Mouse (Mus musculus) bone marrow macrophage, adult 2 months (primary cell): ENCODE measurements around the gene Ssbp3.

Source experiments
- CTCF ChIP-seq: IDR thresholded peaks from 2 replicates; pipeline ENCODE4 v1.5.1; 2012; ENCODE audit warnings: low read depth, mild to moderate bottlenecking, low read length, moderate library complexity
- POLR2A ChIP-seq: IDR thresholded peaks from 2 replicates; pipeline ENCODE4 v1.6.1; 2012; ENCODE audit warnings: mild to moderate bottlenecking, low read depth, low read length, borderline replicate concordance

GRCm38 (mm10) chr4:107045188-107045587, 134.7 kb downstream of the Ssbp3 start:
- TF ChIP-seq CTCF = no peak
- TF ChIP-seq POLR2A = no peak
